Mouse (Mus musculus) heart, postnatal 25 days (tissue): ENCODE results near the gene Srgn. TPM values are rescaled to one million over a fixed set of nuclear protein-coding genes. Genes with fewer than 3 reads are reported as not detected.
A peak's percentile ranks its signal among the peaks of the same experiment; 100 is the strongest.

Experiments used
- DNase-seq: peaks from one replicate; pipeline ENCODE4 v3.0.0; 2022; ENCODE audit warnings: low spot score
- intact Hi-C: fragments of 180-260 bp; cut with DNase I; formaldehyde crosslinking; loops from one replicate; pipeline ENCODE4 v1.15.1; 2025
- total RNA-seq, 2 experiments: library from RNA; stranded (reverse); gene quantifications; 2 replicates each; pipeline ENCODE4 v1.2.3; 2021

The Srgn gene
- total RNA-seq, 2 experiments from 2014 or later: 40.2 to 45.4 TPM

- intact Hi-C loops: loop anchor here (2.0 kb wide), 2 partner anchors 19 to 29 kb away; no protein-coding TSS in a partner anchor
- DNase-seq: peak; percentile 53
Observed at GRCm38 (mm10) chr10:62530183-62530582, 2.9 kb upstream of the Srgn start.

GRCm38 (mm10) chr10:62522346-62522950, 4.8 kb downstream of the Srgn start:
- DNase-seq: no peak
- intact Hi-C loops: no loop called here

- DNase-seq: no peak
- intact Hi-C loops: no loop called here
Observed at GRCm38 (mm10) chr10:62521763-62522162, 5.5 kb downstream of the Srgn start.

- no peak for DNase-seq
- intact Hi-C loops: no loop called here
Observed at GRCm38 (mm10) chr10:62520911-62521310, 6.3 kb downstream of the Srgn start.

- intact Hi-C loops: no loop called here
- DNase-seq: no peak
Observed at GRCm38 (mm10) chr10:62517511-62517910, 9.7 kb downstream of the Srgn start.

- DNase-seq: no peak
- intact Hi-C loops: no loop called here
Observed at GRCm38 (mm10) chr10:62512855-62513254, 14.4 kb downstream of the Srgn start.

- intact Hi-C loops: no loop called here
Observed at GRCm38 (mm10) chr10:62511528-62511927, 15.7 kb downstream of the Srgn start.

GRCm38 (mm10) chr10:62509032-62509656, 18.1 kb downstream of the Srgn start:
- no peak for DNase-seq
- intact Hi-C loops: loop anchor here (10.0 kb wide), 1 partner anchor 156 kb away; no protein-coding TSS in a partner anchor

More at GRCm38 (mm10) chr10:62511528-62511927, 15.7 kb downstream of the Srgn start:
- DNase-seq: no peak

- intact Hi-C loops: loop anchor here (10.0 kb wide), 1 partner anchor 156 kb away; no protein-coding TSS in a partner anchor
- peak; percentile 32 for DNase-seq
Observed at GRCm38 (mm10) chr10:62508459-62508858, 18.8 kb downstream of the Srgn start.

- intact Hi-C loops: loop anchor here (10.0 kb wide), 1 partner anchor 157 kb away; no protein-coding TSS in a partner anchor
- DNase-seq: peak; percentile 55
Observed at GRCm38 (mm10) chr10:62507591-62508308, 19.5 kb downstream of the Srgn start.

- DNase-seq: no peak
- intact Hi-C loops: loop anchor here (10.0 kb wide), 1 partner anchor 158 kb away; no protein-coding TSS in a partner anchor
Observed at GRCm38 (mm10) chr10:62507071-62507470, 20.2 kb downstream of the Srgn start.

- intact Hi-C loops: loop anchor here (10.0 kb wide), 1 partner anchor 159 kb away; no protein-coding TSS in a partner anchor
- DNase-seq: no peak
Observed at GRCm38 (mm10) chr10:62506019-62506556, 21.2 kb downstream of the Srgn start.

GRCm38 (mm10) chr10:62505224-62505983, 21.8 kb downstream of the Srgn start:
- intact Hi-C loops: loop anchor here (10.0 kb wide), 1 partner anchor 159 kb away; no protein-coding TSS in a partner anchor

GRCm38 (mm10) chr10:62503836-62504628, 23.2 kb downstream of the Srgn start:
- no peak for DNase-seq
- intact Hi-C loops: loop anchor here (10.0 kb wide), 1 partner anchor 161 kb away; no protein-coding TSS in a partner anchor

More at GRCm38 (mm10) chr10:62505224-62505983, 21.8 kb downstream of the Srgn start:
- DNase-seq: no peak

- DNase-seq: no peak
- intact Hi-C loops: loop anchor here (10.0 kb wide), 1 partner anchor 161 kb away; no protein-coding TSS in a partner anchor
Observed at GRCm38 (mm10) chr10:62503353-62503752, 23.9 kb downstream of the Srgn start.

GRCm38 (mm10) chr10:62501951-62502350, 25.3 kb downstream of the Srgn start:
- intact Hi-C loops: loop anchor here (2.0 to 10.0 kb wide), 2 partner anchors 29 to 163 kb away; no protein-coding TSS in a partner anchor
- DNase-seq: no peak

- DNase-seq: no peak
- intact Hi-C loops: loop anchor here (1.0 to 10.0 kb wide), 3 partner anchors 30 to 164 kb away; no protein-coding TSS in a partner anchor
Observed at GRCm38 (mm10) chr10:62500916-62501615, 26.2 kb downstream of the Srgn start.
